Mouse (Mus musculus) myocyte (in vitro differentiated cells): ENCODE results near the gene Gm49322.

Experiments
- CEBPB ChIP-seq: IDR thresholded peaks from 2 replicates; pipeline ENCODE4 v1.6.1; 2011; ENCODE audit warnings: mild to moderate bottlenecking, moderate library complexity; ENCODE audit not compliant: poor library complexity, insufficient read depth, severe bottlenecking
- E2F4 ChIP-seq: IDR thresholded peaks from one replicate; pipeline ENCODE4 v1.6.1; 2011; ENCODE audit warnings: mild to moderate bottlenecking, control low read depth, moderate library complexity; ENCODE audit not compliant: insufficient read depth
- MAX ChIP-seq: IDR thresholded peaks from one replicate; pipeline ENCODE4 v1.6.1; 2011; ENCODE audit warnings: low read depth, mild to moderate bottlenecking, control low read depth
- MYOD1 ChIP-seq, 3 experiments: IDR thresholded peaks; one replicate each; pipeline ENCODE4 v1.6.1; 2011; ENCODE audit warnings: control low read depth in 2 of 3, low read depth in 2 of 3, mild to moderate bottlenecking in 2 of 3, moderate library complexity in 1 of 3; ENCODE audit not compliant: insufficient read length in 2 of 3, control insufficient read depth in 1 of 3
- MYOG ChIP-seq, 3 experiments: IDR thresholded peaks; one replicate each; pipeline ENCODE4 v1.6.1; 2011; ENCODE audit warnings: control low read depth in 2 of 3, low read depth in 2 of 3, mild to moderate bottlenecking in 2 of 3; ENCODE audit not compliant: insufficient read length in 2 of 3, control insufficient read depth in 1 of 3, insufficient read depth in 1 of 3
- POLR2A ChIP-seq: IDR thresholded peaks from one replicate; pipeline ENCODE4 v1.6.1; 2011; ENCODE audit warnings: low read depth, mild to moderate bottlenecking, control low read depth, moderate library complexity; ENCODE audit not compliant: insufficient read length
- POLR2AphosphoS2 ChIP-seq: IDR thresholded peaks from one replicate; pipeline ENCODE4 v1.6.1; 2011; ENCODE audit warnings: low read depth, control low read depth; ENCODE audit not compliant: insufficient read length
- SRF ChIP-seq: IDR thresholded peaks from one replicate; pipeline ENCODE4 v1.6.1; 2011; ENCODE audit warnings: low read depth; ENCODE audit not compliant: control insufficient read depth, insufficient read length
- TCF12 ChIP-seq: IDR thresholded peaks from one replicate; pipeline ENCODE4 v1.6.1; 2011; ENCODE audit warnings: mild to moderate bottlenecking, control low read depth; ENCODE audit not compliant: poor library complexity, insufficient read depth, severe bottlenecking
- USF1 ChIP-seq: IDR thresholded peaks from one replicate; pipeline ENCODE4 v1.6.1; 2011; ENCODE audit warnings: low read depth, mild to moderate bottlenecking, control low read depth, moderate library complexity

DNA sequence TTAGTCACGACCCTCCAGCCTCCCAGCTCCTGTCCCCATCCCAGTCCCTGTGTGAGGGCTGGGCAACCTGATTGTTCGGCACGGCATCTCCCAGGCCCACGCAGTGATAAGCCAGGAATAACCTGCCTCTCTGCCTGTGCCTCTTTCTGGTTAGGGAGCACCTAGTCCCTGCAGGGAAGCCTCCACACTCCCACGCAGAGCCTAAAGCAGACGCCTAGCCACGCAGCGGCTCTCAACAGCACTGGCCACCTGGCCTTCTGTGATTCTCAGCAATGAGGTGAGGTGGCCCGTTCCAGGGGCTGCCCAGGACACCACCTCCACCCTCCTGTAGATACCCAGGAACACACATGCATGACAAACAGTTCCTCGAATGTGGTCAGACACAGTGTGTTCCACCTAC, 44.6 kb downstream of the Gm49322 start:
- TF ChIP-seq POLR2A (no peak), USF1 (no peak), CEBPB (no peak), TCF12 (no peak), SRF (no peak), POLR2AphosphoS2 (no peak), MAX (no peak), E2F4 (no peak), MYOG (IDR thresholded peaks at IDR 0.05; ENCODE audit: control insufficient read depth in 1 of 3, insufficient read depth in 1 of 3, insufficient read length in 2 of 3, low read depth in 2 of 3) (no peak), MYOD1 (IDR thresholded peaks at IDR 0.05; ENCODE audit: control insufficient read depth in 1 of 3, insufficient read length in 2 of 3, low read depth in 2 of 3) (no peak)
